Mouse (Mus musculus) gastrocnemius, adult 2 months (tissue): ENCODE results near the gene Trrap. TPM values are rescaled to one million over a fixed set of nuclear protein-coding genes. Genes with fewer than 3 reads are reported as not detected.

ENCODE experiments used
- DNase-seq: peaks from one replicate; pipeline ENCODE4 v3.0.0; 2022
- H3K27ac ChIP-seq: fragments of 200-600 bp; 2 replicates; pipeline ENCODE4 v1.8.1; 2022; ENCODE audit warnings: mild to moderate bottlenecking
- H3K4me3 ChIP-seq: fragments of 200-600 bp; 2 replicates; pipeline ENCODE4 v1.8.1; 2022; ENCODE audit warnings: mild to moderate bottlenecking, moderate library complexity
- CTCF ChIP-seq: fragments of 200-600 bp; IDR thresholded peaks from 2 replicates; pipeline ENCODE4 v1.8.1; 2022; ENCODE audit warnings: antibody characterized with exemption, mild to moderate bottlenecking, moderate library complexity
- intact Hi-C: fragments of 180-260 bp; cut with DNase I; formaldehyde crosslinking; loops from one replicate; pipeline ENCODE4 v1.15.1; 2025
- microRNA-seq: library from miRNA; unstranded; fragments of <30 nt; microRNA quantifications from one replicate; pipeline ENCODE4 v1.2.0, GENCODE M21; 2021
- total RNA-seq, 2 experiments: library from RNA; stranded (reverse); gene quantifications; 2 replicates each; pipeline ENCODE4 v1.2.3; 2021

The Trrap gene
- total RNA-seq, 2 experiments from 2014 or later: 24.0 to 28.5 TPM

DNA sequence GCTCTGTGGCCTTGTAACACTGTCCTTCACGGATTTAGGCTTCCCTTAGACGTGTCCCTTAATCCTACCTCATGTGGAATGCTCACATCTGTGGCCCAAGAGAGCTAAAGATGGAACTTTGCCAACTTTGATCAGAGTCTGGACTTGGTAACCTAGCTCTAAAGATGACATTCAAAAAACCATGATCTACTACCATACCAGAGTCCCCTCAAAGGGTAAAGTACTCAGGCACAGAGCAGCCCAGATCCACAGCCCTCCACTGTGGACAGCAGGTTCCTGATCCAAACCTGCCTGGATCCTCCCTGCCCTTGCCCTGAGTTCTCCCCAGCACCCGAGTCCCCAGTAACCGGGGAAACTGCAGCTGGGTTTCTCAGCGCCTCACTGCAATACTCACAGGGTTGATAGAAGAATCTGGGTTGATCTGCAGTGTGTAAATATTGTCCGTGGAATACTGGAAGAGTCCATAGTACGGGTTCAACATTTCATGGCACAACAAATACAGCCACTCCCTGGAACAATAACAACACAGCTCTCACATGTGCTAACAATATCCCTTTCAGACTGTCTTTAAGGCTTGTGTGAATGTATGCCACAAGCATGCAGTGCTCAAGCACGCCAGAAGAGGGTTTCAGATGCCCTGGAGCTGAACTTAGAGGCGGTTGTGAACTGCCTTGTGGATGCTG is 118.6 kb downstream of the Trrap start:
- intact Hi-C loops: no loop called here
- no peak overlapping the region for H3K27ac ChIP-seq
- no peak for TF ChIP-seq CTCF
- H3K4me3 ChIP-seq: no peak overlapping the region
- no peak for DNase-seq

DNA sequence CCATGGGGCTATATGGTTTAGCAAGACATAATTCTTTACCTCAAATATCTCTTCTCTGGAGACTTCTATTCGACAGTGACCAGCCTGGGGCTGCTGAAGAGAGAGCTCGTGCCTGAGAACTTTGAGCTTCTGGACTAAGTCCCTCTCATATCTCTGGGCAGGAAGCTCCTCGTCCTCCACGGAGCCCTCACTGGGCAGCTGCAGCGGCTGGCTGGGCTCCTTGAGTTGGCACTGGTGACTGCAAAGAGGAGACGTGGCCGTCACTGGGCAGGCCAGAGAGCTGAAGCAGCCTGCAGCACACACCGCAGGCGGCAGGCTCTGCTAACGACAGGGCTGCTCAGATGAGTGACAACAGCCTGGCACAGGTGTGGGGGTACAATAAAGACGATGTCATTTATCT is 123.7 kb downstream of the Trrap start:
- peak; percentile 81 for DNase-seq
- Histone ChIP-seq H3K27ac (no peak overlapping the region), H3K4me3 (no peak overlapping the region)
- intact Hi-C loops: no loop called here
- no peak for TF ChIP-seq CTCF

DNA sequence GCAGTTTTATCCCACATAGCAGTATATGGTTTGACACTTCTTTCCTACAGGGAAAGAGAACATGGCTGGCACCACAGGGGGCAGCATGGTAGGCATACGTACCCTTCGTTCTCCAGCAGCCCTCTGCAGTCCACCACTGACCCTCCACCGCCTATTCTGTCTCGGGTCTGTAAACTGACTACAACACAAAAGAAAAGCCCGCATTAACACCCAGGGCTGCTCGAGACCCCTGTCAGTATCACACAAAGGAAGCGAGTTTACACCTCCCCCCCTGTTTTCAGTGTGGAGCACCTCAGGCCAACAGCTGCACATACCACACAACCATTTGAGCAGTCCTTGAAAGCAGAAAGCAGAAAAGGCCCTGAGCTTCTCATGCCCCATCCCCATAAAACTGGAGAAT is 130.3 kb downstream of the Trrap start:
- no peak for TF ChIP-seq CTCF
- Histone ChIP-seq H3K27ac (peak overlapping the region; percentile 48), H3K4me3 (no peak overlapping the region)
- intact Hi-C loops: no loop called here
- DNase-seq: no peak

DNA sequence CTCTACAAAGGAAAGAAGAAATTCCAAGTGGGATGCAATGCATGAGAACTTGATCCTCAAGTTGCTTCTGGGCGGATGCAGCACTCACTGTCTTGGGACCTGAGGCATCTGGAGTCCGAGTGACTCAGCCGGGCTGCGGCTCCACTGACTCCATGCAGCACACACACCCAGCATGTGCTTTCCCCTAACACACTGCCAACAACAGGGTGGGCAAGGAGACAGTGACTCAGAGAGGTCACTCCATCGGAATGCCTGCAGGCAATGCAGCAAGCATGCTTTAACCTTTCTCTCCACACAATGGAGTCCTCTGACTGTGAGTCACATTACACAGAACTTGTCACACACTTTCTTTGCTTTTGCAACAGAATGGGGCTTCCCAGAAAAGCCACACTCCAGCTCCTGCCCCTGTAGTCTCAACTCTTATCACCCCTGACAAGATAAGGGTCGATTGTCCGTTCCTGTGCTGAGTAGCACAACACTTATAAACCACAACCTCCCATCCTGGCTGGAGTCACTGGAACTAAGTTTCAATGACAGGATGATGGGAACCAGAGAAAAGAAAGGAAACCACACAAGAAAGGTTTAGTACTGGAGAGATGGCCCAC is 131.0 kb downstream of the Trrap start:
- H3K27ac ChIP-seq: peak overlapping the region; percentile 63
- DNase-seq: peak; percentile 75
- intact Hi-C loops: no loop called here
- TF ChIP-seq CTCF: no peak
- H3K4me3 ChIP-seq: no peak overlapping the region

DNA sequence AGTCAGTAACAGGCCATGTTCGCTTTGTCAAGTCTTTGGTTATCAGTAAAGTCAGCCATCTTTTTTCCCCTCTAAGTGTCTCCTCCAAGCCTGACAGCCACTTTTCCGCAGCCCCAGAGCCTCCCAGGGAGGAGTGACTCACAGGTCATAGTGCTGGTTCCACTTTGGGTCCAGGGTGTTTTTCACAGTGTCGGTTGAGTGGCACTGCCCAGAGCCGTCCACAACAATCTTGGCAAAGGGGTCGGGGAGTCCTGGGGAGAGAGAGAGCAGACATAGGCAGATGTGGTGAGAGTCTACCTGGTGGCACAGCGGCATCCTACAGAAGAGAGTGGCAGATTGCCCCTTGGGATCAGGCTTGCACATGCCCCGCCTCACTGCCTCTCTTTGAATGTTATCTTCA is 133.5 kb downstream of the Trrap start:
- no peak for DNase-seq
- intact Hi-C loops: no loop called here
- H3K4me3 ChIP-seq: no peak overlapping the region
- no peak for TF ChIP-seq CTCF
- H3K27ac ChIP-seq: peak overlapping the region; percentile 6

DNA sequence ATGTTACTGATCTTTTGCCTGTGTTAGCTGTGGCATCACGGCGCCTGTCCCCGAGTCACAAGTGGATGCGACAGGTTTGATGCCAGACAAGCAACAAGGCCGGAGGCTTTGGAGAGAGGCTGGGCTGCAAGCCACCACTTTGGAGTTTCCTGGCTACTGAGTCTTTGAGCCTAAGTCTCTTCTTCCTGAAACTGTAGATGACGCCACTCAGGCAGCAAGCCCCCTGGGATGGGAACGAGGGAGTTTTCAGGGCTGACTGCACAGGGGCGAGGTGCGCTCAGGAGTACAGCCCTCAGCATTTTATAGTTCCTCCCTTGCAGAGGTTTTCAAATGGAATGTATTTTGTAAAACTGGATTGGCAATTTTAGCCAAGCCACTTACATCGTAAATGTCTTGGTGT is 134.3 kb downstream of the Trrap start:
- Histone ChIP-seq H3K4me3 (no peak overlapping the region), H3K27ac (peak overlapping the region; percentile 6)
- DNase-seq: peak; percentile 73
- intact Hi-C loops: no loop called here
- no peak for TF ChIP-seq CTCF

DNA sequence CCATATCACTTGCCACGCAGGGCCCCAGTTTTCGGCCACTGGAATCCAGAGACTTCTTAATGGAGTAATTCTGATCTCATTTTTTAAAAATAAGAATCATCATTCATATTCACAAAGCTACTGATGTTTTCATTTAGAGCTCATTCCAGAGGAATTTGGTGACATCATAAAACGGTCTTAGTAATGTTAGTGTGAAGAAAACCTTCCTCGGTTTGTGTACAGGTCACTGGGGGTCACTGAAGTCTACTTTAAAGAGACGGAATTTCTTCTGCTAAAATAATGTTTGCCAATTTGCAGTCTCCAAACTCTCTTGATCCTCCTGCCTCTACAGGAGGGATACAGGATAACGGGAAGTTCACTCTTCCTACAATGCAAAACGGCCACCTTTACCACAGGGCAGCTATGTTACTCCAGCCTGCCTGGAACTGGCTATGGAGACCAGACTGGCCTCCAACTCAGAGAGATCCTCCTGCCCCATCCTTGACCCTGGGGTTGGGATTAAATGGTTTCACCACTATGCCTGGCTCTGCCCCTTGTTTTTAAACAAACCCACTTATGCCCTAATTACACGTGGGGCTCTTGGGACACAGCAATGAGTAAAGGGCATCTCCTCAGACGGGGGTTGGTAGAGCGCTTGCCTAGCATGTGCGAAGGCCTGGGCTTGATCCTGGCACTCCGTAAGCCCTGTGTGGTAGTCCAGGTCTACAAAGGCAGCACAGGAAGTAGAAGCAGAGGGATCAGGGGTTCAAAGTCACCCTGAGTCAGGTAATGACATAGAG is 137.0 kb downstream of the Trrap start:
- H3K27ac ChIP-seq: peak overlapping the region; percentile 66
- H3K4me3 ChIP-seq: no peak overlapping the region
- no peak for DNase-seq
- TF ChIP-seq CTCF: no peak
- intact Hi-C loops: no loop called here

DNA sequence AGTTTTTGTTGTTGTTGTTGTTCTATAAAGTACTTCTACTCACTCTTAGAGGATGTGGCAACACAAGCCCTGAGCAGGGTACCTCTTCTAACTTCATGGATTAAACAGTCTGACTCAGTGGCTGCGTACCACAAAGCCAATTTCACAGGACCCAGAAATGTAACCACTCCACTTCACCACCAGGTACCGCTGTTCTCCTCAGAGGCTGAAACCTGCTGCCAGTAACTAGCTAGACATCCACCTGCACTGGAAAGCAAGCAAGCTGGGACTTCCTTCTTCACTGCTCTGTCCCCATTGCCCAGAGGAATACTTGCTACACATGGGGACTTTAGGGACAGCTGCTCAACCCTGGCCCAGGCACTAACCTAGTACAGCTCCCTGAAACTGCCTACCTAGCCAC is 140.1 kb downstream of the Trrap start:
- peak; percentile 62 for TF ChIP-seq CTCF
- no peak for DNase-seq
- no peak overlapping the region for H3K27ac ChIP-seq
- no peak overlapping the region for H3K4me3 ChIP-seq
- intact Hi-C loops: loop anchor here (2.0 kb wide), 1 partner anchor 81 kb away; no protein-coding TSS in a partner anchor

Small RNA genes lying within 50 kb of the gene (microRNA-seq; reads per million reads assigned to microRNA genes)
- not detected for gene Mir7039

Other genes starting within 250 kb of the Trrap start
- not detected for gene Nptx2, start 221.8 kb upstream of the Trrap start, total RNA-seq
- not detected for gene Tmem130, start 5.9 kb upstream of the Trrap start, total RNA-seq
- 10 to 100 TPM in 1 of 2 experiments, 1 to 10 TPM in 1; 9.3 to 16.8 TPM for gene Smurf1, start 198.1 kb downstream of the Trrap start, total RNA-seq